Mouse (Mus musculus) heart, embryonic 12.5 days (tissue): Measurements from ENCODE around the gene Acbd4. TPM values are rescaled to one million over a fixed set of nuclear protein-coding genes. Genes with fewer than 3 reads are reported as not detected.

ENCODE experiments used
- ATAC-seq: fragments of 200-750 bp; cut with Nextera tagmentation; 2 replicates; pipeline ENCODE4 v1.8.0; 2017; ENCODE audit warnings: moderate TSS enrichment, moderate library complexity; ENCODE audit not compliant: insufficient number of reproducible peaks, low FRiP score
- H3K27ac ChIP-seq: fragments of 300-500 bp; sonication (generic); 2 replicates; pipeline ENCODE4 v1.5.1; 2016; ENCODE audit warnings: mild to moderate bottlenecking, moderate library complexity; ENCODE audit not compliant: poor library complexity, severe bottlenecking
- H3K27me3 ChIP-seq: fragments of 300-500 bp; sonication (generic); replicated peaks from 2 replicates; pipeline ENCODE4 v1.6.1; 2016; ENCODE audit warnings: mild to moderate bottlenecking, moderate library complexity
- H3K36me3 ChIP-seq: fragments of 300-500 bp; sonication (generic); 2 replicates; pipeline ENCODE4 v1.6.1; 2016; ENCODE audit warnings: mild to moderate bottlenecking, moderate library complexity
- H3K4me1 ChIP-seq: fragments of 300-500 bp; sonication (generic); replicated peaks from 2 replicates; pipeline ENCODE4 v1.6.1; 2016; ENCODE audit warnings: mild to moderate bottlenecking
- H3K4me2 ChIP-seq: fragments of 300-500 bp; sonication (generic); 2 replicates; pipeline ENCODE4 v1.6.1; 2016; ENCODE audit warnings: mild to moderate bottlenecking, moderate library complexity
- H3K4me3 ChIP-seq: fragments of 300-500 bp; sonication (generic); 2 replicates; pipeline ENCODE4 v1.5.1; 2016; ENCODE audit warnings: mild to moderate bottlenecking
- H3K9ac ChIP-seq: fragments of 300-500 bp; sonication (generic); 2 replicates; pipeline ENCODE4 v1.6.1; 2016; ENCODE audit warnings: mild to moderate bottlenecking, moderate library complexity
- H3K9me3 ChIP-seq: fragments of 300-500 bp; sonication (generic); replicated peaks from 2 replicates; pipeline ENCODE4 v1.6.1; 2016; ENCODE audit warnings: mild to moderate bottlenecking, moderate library complexity
- WGBS: fragments of 180-500 bp; shearing (Covaris S2); methylation state at CpG from one replicate; pipeline ENCODE4 v1.1.7; 2016; 5-methylcytosine and 5-hydroxymethylcytosine counted together
- polyA plus RNA-seq: library from polyadenylated mRNA; unstranded; fragments of >200 nt; fragmentation: Nextera tagmentation; extraction: Ambion mirVana; gene quantifications from 2 replicates; pipeline ENCODE4 v1.2.1, GENCODE M21; 2016

Gene Acbd4
- polyA plus RNA-seq, 1 experiment from 2014 or later = 13.5 TPM

DNA sequence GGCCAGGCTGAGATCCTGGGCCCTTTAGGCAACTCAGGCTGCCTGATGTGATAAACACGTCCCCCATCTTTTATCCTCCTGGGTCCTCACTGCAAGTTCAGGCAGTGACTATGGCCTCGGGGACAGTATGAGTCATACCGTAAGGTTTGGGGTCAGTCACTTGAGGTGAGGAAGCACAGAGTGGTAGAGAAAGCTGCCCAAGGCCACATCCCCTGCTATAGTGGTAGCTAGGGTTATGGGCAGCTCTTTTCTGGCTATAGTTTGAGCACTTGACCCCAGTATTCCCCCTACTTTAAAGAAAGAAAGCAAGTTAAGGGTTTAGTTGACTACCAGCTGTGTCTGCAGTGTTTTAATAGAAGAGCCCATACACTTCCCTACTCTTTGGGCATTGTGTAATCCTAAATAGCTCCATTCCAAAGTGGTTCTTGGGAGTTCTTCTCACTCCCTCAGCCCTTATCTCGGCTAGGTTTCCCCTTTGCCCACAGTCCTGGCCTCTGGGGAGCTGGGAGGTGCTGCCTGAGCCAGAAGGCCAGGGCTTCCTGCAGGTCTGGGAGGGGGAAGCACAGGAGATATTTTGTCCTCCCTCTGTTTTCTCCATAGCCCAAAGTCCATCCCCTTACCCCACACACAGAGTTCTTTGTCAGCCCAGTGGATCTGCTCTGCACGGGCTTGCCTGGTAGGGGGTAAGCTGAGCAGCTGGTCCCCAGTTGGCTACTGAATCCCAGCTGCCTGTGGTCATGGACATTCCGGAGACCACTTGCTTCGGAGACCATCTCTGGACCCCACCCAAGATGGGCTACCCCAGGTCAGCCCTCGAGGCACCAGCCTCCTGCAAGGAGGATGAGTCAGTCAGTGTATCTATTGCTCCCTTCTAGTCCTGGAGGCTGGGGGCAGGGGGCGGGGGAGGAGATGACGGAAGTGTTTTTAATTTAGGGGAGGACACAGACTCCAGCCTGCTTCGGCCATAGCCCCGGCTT is 43.1 kb downstream of the Acbd4 start:
- H3K9me3 ChIP-seq = no peaks in the 10 kb centered on the region
- H3K9ac ChIP-seq = no peak overlapping the region
- H3K4me3 ChIP-seq = no peak overlapping the region
- peaks cover 46% of the 10 kb centered on the region for H3K4me1 ChIP-seq
- H3K4me2 ChIP-seq = no peak overlapping the region
- peaks cover 1% of the 10 kb centered on the region; the same call in 1 of the 2 replicates for H3K36me3 ChIP-seq
- peak overlapping the region; percentile 32 for H3K27ac ChIP-seq
- 35% methylated on average over 12 of the region's 12 CpGs for WGBS
- no peak for ATAC-seq
- no peaks in the 10 kb centered on the region for H3K27me3 ChIP-seq

DNA sequence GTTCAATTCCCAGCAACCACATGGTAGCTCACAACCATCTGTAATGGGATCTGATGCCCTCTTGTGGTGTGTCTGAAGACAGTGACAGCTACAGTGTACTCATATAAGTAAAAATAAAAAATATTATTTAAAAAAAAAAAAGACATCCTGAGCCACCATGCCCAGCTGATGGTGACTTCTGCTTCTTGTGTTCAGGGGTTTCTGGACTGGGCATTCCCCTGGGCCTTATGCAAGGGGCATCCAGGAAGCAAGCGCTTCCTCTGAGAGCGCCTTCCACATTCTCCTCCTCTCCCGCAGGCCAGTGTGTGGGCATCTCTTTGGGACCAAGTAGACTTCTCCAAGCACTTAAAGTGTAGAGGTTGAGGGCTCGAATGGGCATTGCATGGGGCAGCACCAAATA is 44.9 kb downstream of the Acbd4 start:
- Histone ChIP-seq H3K4me1 (peaks cover 33% of the 10 kb centered on the region), H3K27me3 (no peaks in the 10 kb centered on the region), H3K4me2 (no peak overlapping the region), H3K27ac (no peak overlapping the region), H3K9ac (no peak overlapping the region), H3K9me3 (no peaks in the 10 kb centered on the region), H3K4me3 (no peak overlapping the region), H3K36me3 (no peaks in the 10 kb centered on the region)
- WGBS = 82% methylated on average over 4 of the region's 4 CpGs
- ATAC-seq = no peak

- no peaks in the 10 kb centered on the region for H3K9me3 ChIP-seq
- no peak for ATAC-seq
- 72% methylated on average over 4 of the region's 4 CpGs for WGBS
- peaks cover 19% of the 10 kb centered on the region for H3K4me1 ChIP-seq
- H3K4me3 ChIP-seq = no peak overlapping the region
- H3K9ac ChIP-seq = no peak overlapping the region
- H3K27me3 ChIP-seq = no peaks in the 10 kb centered on the region
- H3K27ac ChIP-seq = no peak overlapping the region
- no peaks in the 10 kb centered on the region for H3K36me3 ChIP-seq
- H3K4me2 ChIP-seq = no peak overlapping the region
These were observed 46.3 kb downstream of the Acbd4 start for GRCm38 (mm10) chr11:103147766-103148165.

DNA sequence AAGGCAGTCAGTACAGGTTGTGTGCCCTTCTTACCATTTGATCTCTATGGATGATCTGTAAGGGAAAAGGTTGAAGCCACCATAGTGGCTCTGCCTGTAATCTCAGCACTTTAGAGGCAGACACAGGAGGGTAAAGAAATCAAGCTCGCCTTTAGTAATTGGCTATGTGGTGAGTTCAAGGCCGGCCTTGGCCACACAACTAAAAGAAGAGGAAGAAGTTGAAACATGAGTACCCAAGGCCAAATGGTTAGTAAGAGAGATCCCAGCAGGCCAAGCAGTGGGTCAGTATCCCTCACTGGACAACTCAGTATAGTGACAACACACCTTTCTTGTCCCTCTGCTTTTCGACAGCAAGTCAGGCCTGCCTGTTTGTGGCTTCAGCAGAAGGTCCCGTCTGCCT is 48.3 kb downstream of the Acbd4 start:
- H3K4me3 ChIP-seq = no peak overlapping the region
- H3K4me1 ChIP-seq = peaks cover 7% of the 10 kb centered on the region
- H3K9ac ChIP-seq = no peak overlapping the region
- no peak overlapping the region for H3K27ac ChIP-seq
- 88% methylated on average over 4 of the region's 4 CpGs for WGBS
- H3K36me3 ChIP-seq = no peaks in the 10 kb centered on the region
- H3K9me3 ChIP-seq = no peaks in the 10 kb centered on the region
- H3K4me2 ChIP-seq = no peak overlapping the region
- H3K27me3 ChIP-seq = no peaks in the 10 kb centered on the region
- ATAC-seq = no peak

DNA sequence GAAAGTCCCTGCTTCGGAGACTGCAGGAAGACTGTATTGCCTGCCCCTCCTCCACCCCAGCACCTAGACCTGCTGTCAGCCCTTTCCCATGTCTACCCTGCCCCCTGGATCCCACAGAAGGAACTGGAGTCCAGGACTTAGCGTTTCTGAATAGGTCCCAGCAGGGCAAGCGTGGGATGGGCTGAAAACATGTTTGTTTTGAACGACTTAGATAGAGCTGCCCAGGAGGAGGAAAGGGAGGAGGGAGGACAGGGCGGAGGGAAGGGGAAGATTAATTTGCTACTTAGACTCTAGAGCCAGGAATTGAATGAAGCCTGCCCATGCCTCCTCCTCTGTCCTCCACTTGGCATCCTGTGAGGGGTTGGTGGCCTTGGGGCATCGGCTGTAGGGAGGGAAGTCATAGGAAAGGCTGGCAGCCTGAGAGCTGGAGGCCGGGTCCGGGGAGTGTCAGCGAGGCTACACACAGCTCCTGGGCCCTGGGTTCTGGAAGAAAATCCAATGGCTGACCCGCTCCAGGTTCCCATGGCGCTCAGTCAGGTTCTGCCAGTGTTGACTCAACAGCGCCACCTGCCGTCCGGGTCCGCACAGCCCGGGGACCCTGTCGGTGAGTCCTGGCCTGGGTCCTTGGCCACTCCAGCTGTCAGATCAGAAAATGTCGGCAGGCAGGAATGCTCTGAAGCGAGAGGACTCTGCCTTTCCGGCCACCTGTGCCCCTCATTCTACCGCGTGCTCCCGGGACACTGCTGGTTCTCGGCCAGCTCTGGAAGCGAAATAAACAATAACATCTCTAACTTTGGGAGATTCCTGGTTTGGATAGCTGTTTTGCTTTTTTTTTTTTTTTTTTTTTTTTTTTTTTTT is 57.4 kb downstream of the Acbd4 start:
- H3K27ac ChIP-seq = peak overlapping the region; percentile 71
- H3K36me3 ChIP-seq = no peaks in the 10 kb centered on the region
- H3K27me3 ChIP-seq = no peaks in the 10 kb centered on the region
- peak overlapping the region; percentile 46 for H3K4me3 ChIP-seq
- ATAC-seq = peak; percentile 94
- H3K4me1 ChIP-seq = peaks cover 11% of the 10 kb centered on the region
- H3K9me3 ChIP-seq = no peaks in the 10 kb centered on the region
- H3K4me2 ChIP-seq = peak overlapping the region; percentile 81
- 1% methylated on average over 25 of the region's 25 CpGs for WGBS
- peak overlapping the region; percentile 68 for H3K9ac ChIP-seq

- no peak for ATAC-seq
- no peak overlapping the region for H3K27ac ChIP-seq
These were observed 59.3 kb downstream of the Acbd4 start for GRCm38 (mm10) chr11:103160738-103161137.

GRCm38 (mm10) chr11:103161449-103161848 is 60.0 kb downstream of the Acbd4 start:
- H3K36me3 ChIP-seq = no peaks in the 10 kb centered on the region
- no peak overlapping the region for H3K9ac ChIP-seq
- peaks cover 17% of the 10 kb centered on the region for H3K4me1 ChIP-seq
- H3K4me3 ChIP-seq = no peak overlapping the region
- no peak overlapping the region for H3K27ac ChIP-seq
- WGBS = 74% methylated on average over 7 of the region's 7 CpGs
- no peak for ATAC-seq
- H3K9me3 ChIP-seq = no peaks in the 10 kb centered on the region; the same call in 1 of the 2 replicates
- H3K4me2 ChIP-seq = no peak overlapping the region
- 0 out of 2 replicates have a peak, but pooled peaks cover 4% of the 10 kb centered on the region for H3K27me3 ChIP-seq

More at GRCm38 (mm10) chr11:103160738-103161137, 59.3 kb downstream of the Acbd4 start:
- Histone ChIP-seq H3K4me3 (no peak overlapping the region), H3K27me3 (no peaks in the 10 kb centered on the region), H3K9ac (no peak overlapping the region), H3K36me3 (no peaks in the 10 kb centered on the region), H3K9me3 (no peaks in the 10 kb centered on the region), H3K4me2 (no peak overlapping the region), H3K4me1 (peaks cover 17% of the 10 kb centered on the region)
- WGBS = 87% methylated on average over 11 of the region's 11 CpGs

Other genes with a start within 250 kb of the Acbd4 start
- 145 and 146 TPM in 2 replicates for gene Eftud2, start 220.7 kb upstream of the Acbd4 start, polyA plus RNA-seq
- 0.42 and 0.71 TPM in 2 replicates for gene Ccdc103, start 220.5 kb upstream of the Acbd4 start, polyA plus RNA-seq
- not detected in 2 replicates for gene Fam187a, start 216.5 kb upstream of the Acbd4 start, polyA plus RNA-seq
- 0.12 and 0.17 TPM in 2 replicates for gene Gfap, start 200.8 kb upstream of the Acbd4 start, polyA plus RNA-seq
- gene Kif18b, start 176.6 kb upstream of the Acbd4 start, polyA plus RNA-seq = 6.4 and 8.6 TPM in 2 replicates
- 0.87 and 1.4 TPM in 2 replicates for gene C1ql1, start 155.0 kb upstream of the Acbd4 start, polyA plus RNA-seq
- 46.9 and 50.4 TPM in 2 replicates for gene Nmt1, start 73.5 kb upstream of the Acbd4 start, polyA plus RNA-seq
- gene Dcakd, start 73.3 kb upstream of the Acbd4 start, polyA plus RNA-seq = 94.1 and 95.2 TPM in 2 replicates
- gene Plcd3, start within 50 bp of the Acbd4 start, polyA plus RNA-seq = 5.8 and 6.6 TPM in 2 replicates
- gene Hexim1, start 14.5 kb downstream of the Acbd4 start, polyA plus RNA-seq = 2.8 and 3.0 TPM in 2 replicates
- gene Hexim2, start 30.7 kb downstream of the Acbd4 start, polyA plus RNA-seq = 7.8 and 8.4 TPM in 2 replicates
- gene Fmnl1, start 69.4 kb downstream of the Acbd4 start, polyA plus RNA-seq = 1.1 and 1.7 TPM in 2 replicates
- 0.17 TPM in 1 of 2 replicates, not detected in the other for gene 1700023F06Rik, start 106.9 kb downstream of the Acbd4 start, polyA plus RNA-seq
- gene Spata32, start 116.8 kb downstream of the Acbd4 start, polyA plus RNA-seq = not detected in 2 replicates
- gene Map3k14, start 165.8 kb downstream of the Acbd4 start, polyA plus RNA-seq = 2.0 and 2.6 TPM in 2 replicates